Mouse (Mus musculus) G1E (cell line): ENCODE results near the gene Atrx. TPM values are rescaled to one million over a fixed set of nuclear protein-coding genes. Genes with fewer than 3 reads are reported as not detected.

ENCODE experiments used
- ATAC-seq: 2 replicates; pipeline ENCODE4 v1.8.0; 2016; ENCODE audit warnings: mild to moderate bottlenecking; ENCODE audit not compliant: insufficient number of reproducible peaks, poor library complexity, low FRiP score, severe bottlenecking; ENCODE audit errors: extremely low read depth
- DNase-seq: peaks from one replicate; pipeline ENCODE4 v3.0.0; 2012; ENCODE audit warnings: low spot score
- H3K27me3 ChIP-seq: 2 replicates; pipeline ENCODE4 v1.6.1; 2012; ENCODE audit warnings: mild to moderate bottlenecking, low read length, inconsistent platforms; ENCODE audit not compliant: insufficient read depth
- H3K36me3 ChIP-seq: replicated peaks from 2 replicates; pipeline ENCODE3; 2012; ENCODE audit warnings: mild to moderate bottlenecking, inconsistent platforms
- H3K4me1 ChIP-seq: 2 replicates; pipeline ENCODE4 v1.6.1; 2012; ENCODE audit warnings: low read depth, low read length, inconsistent platforms, mixed read lengths; ENCODE audit not compliant: insufficient read depth
- H3K4me3 ChIP-seq: 2 replicates; pipeline ENCODE4 v1.5.1; 2012; ENCODE audit warnings: low read depth, mild to moderate bottlenecking, inconsistent platforms, low read length, moderate library complexity, mixed read lengths
- H3K9me3 ChIP-seq: replicated peaks from 2 replicates; pipeline ENCODE4 v1.6.1; 2012; ENCODE audit warnings: inconsistent platforms
- CTCF ChIP-seq: IDR thresholded peaks from 2 replicates; pipeline ENCODE4 v1.5.1; 2012; ENCODE audit warnings: low read depth, low read length, inconsistent platforms, mixed read lengths
- GATA1 ChIP-seq: IDR thresholded peaks from 2 replicates; pipeline ENCODE4 v1.6.1; 2012; ENCODE audit warnings: borderline replicate concordance, low read length, inconsistent platforms, mixed read lengths
- GATA2 ChIP-seq: IDR thresholded peaks from 2 replicates; pipeline ENCODE4 v1.6.1; 2012; ENCODE audit warnings: low read depth, low read length, inconsistent platforms, borderline replicate concordance
- POLR2AphosphoS5 ChIP-seq: IDR thresholded peaks from 2 replicates; pipeline ENCODE4 v1.6.1; 2012; ENCODE audit warnings: low read depth, low read length, inconsistent platforms; ENCODE audit not compliant: insufficient replicate concordance
- TAL1 ChIP-seq: conservative IDR thresholded peaks from 2 replicates; pipeline ENCODE4 v1.6.1; 2012; ENCODE audit warnings: low read depth, low read length, inconsistent platforms, mixed read lengths
- polyA plus RNA-seq: library from polyadenylated mRNA; stranded (reverse); fragments of >175 nt; gene quantifications from 2 replicates; pipeline ENCODE4 v1.2.3, GENCODE M21; 2012
- total RNA-seq, 2 experiments: library from RNA; stranded (forward) in 1 of 2; stranded (reverse) in 1 of 2; fragments of 200-1000 nt in 1 of 2; fragments of >200 nt in 1 of 2; fragmentation: Nextera tagmentation in 1 of 2; gene quantifications; 2 replicates each; pipeline ENCODE4 v1.2.3; 2014 to 2017

Gene Atrx
- total and polyA plus RNA-seq, 3 experiments: 32.6 to 302 (median 269) TPM

GRCm38 (mm10) chrX:105934341-105934740 is 5.1 kb upstream of the Atrx start:
- H3K4me1 ChIP-seq: peaks cover 7% of the 10 kb centered on the region
- DNase-seq (no peak), ATAC-seq (no peak)
- TF ChIP-seq GATA2 (no peak), CTCF (no peak), TAL1 (no peak), POLR2AphosphoS5 (no peak), GATA1 (no peak)
- no peak overlapping the region for H3K4me3 ChIP-seq
- H3K36me3 ChIP-seq: no peaks in the 10 kb centered on the region
- no peaks in the 10 kb centered on the region for H3K27me3 ChIP-seq
- H3K9me3 ChIP-seq: no peaks in the 10 kb centered on the region

DNA sequence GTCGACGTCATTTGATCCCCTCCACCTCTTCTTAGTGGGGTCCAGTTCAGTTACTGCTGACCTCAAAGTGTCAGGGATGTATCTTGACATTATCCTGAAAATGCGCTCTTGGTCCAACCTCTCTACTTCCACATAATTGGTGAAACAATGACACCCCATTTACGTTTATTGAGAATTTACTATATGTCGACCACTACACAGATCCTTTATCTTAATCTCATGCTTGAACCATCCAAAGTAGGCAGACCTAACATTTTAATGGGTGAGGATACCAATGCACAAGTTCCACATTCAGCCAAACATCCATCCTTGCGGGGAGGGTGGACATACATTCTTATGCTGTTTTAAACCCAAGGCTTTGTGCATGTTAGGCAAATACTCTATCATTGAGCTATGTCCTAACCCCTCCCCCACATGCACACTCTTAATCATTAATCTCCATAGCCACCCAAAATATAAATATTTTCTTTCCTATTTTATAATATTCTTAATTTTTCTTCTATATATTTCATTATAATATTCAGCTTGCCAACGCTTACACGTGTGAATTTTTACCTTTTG is 355 bp upstream of the Atrx start:
- Histone ChIP-seq H3K4me3 (peak overlapping the region; percentile 77), H3K36me3 (peaks cover 17% of the 10 kb centered on the region), H3K9me3 (no peaks in the 10 kb centered on the region), H3K4me1 (peaks cover 22% of the 10 kb centered on the region), H3K27me3 (no peaks in the 10 kb centered on the region)
- DNase-seq (no peak), ATAC-seq (no peak)
- TF ChIP-seq GATA2: no peak
- TF ChIP-seq GATA1: no peak
- TF ChIP-seq CTCF: no peak
- no peak for TF ChIP-seq TAL1
- TF ChIP-seq POLR2AphosphoS5: no peak

DNA sequence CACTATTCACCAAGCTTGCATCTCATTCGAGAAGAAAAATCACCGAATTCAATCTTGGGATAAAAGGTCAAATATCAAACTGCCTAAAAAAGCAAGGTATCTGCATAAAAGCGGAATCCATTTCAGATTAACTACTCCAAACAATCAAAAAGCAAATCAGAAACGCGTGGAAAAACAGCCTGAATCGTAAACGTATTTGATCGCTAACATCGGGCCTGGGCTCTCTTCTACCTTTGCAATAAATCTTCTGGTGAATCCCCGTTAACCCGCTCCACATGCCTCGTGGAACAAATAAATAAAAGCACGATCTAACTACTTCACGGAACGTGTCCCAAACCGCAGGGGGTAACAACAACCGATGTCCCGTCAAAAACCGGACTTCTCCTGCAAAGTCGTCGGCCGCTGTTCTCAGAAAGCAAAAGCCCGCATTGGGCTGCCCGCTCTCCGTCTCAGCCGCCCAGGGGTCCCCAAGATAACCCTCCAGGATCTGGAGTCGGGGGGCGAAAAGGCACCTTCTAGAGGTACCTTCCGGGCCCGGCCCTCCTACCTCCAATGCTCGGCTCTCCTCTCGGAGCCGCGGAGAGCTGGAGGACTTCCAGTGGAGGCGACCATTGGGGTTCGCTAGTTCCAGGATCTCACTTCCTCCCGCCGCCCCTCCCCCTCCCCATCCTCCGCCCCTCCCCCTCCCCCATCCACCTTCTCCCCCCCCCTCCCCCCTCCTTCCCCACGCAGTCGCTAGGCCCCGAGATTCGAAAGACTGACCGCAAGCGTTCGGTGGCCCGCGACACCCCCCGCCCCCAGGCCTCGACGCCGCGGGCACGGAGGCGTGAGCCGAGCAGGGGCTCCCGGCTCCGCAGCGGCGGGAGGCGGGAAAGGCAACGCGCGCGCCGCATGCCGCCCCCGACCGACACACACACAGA is 1.0 kb downstream of the Atrx start:
- no peak for ATAC-seq
- DNase-seq: peak; percentile 14

DNA sequence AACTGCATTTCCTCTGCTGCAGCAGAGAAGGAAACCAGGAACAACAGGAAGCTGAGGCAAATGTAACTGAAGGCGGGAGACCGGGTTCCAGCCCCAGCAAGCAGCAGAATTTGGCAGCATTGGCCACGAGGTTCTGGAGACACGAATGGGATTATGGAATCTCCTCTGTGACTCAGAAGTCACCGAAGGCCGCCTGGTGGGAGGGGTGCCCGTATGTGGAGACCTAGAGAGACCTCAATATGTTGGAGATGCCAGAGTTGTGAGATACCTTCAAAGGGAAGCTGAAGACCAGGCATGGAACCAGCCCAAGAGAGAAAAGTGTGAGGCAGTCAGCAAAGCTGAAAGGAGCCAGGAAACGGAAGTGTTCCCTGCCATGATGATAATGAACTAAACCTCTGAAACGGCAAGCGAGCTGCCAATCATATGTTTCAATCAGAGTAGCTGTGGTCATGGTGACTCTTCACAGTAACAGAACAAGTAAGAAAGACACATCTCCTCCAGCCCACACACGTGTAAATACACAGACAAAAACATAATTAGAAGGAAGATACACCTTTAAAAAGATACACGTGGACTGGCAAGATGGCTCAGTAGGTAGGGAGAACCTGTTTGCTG is 3.0 kb downstream of the Atrx start:
- no peak for DNase-seq
- TF ChIP-seq GATA1: no peak
- no peak for TF ChIP-seq POLR2AphosphoS5
- no peak for TF ChIP-seq CTCF
- no peak for TF ChIP-seq GATA2
- no peak for TF ChIP-seq TAL1
- Histone ChIP-seq H3K27me3 (no peaks in the 10 kb centered on the region), H3K36me3 (peaks cover 25% of the 10 kb centered on the region), H3K9me3 (no peaks in the 10 kb centered on the region), H3K4me1 (peaks cover 19% of the 10 kb centered on the region), H3K4me3 (no peak overlapping the region)
- ATAC-seq: no peak

More for the DNA sequence above, 1.0 kb downstream of the Atrx start:
- Histone ChIP-seq H3K4me1 (peaks cover 22% of the 10 kb centered on the region), H3K4me3 (peak overlapping the region; percentile 77), H3K36me3 (peaks cover 25% of the 10 kb centered on the region), H3K9me3 (no peaks in the 10 kb centered on the region), H3K27me3 (no peaks in the 10 kb centered on the region)
- TF ChIP-seq CTCF (no peak), GATA2 (no peak)

GRCm38 (mm10) chrX:105924326-105925070 is 4.7 kb downstream of the Atrx start:
- Histone ChIP-seq H3K4me3 (no peak overlapping the region), H3K4me1 (peaks cover 17% of the 10 kb centered on the region), H3K36me3 (peaks cover 26% of the 10 kb centered on the region), H3K9me3 (no peaks in the 10 kb centered on the region), H3K27me3 (no peaks in the 10 kb centered on the region)
- TF ChIP-seq GATA2 (no peak), GATA1 (no peak), TAL1 (no peak), POLR2AphosphoS5 (no peak), CTCF (no peak)
- no peak for ATAC-seq
- DNase-seq: no peak
